Mouse (Mus musculus) spleen, adult 2 months (tissue): ENCODE data around the gene Zfp420.

ENCODE experiments used
- CTCF ChIP-seq: fragments of 200-500 bp; IDR thresholded peaks from 2 replicates; pipeline ENCODE4 v1.5.1; 2011; ENCODE audit warnings: mild to moderate bottlenecking, inconsistent platforms; ENCODE audit not compliant: insufficient read depth, insufficient read length, insufficient replicate concordance; ENCODE audit errors: extremely low read depth
- POLR2A ChIP-seq: fragments of 200-500 bp; IDR thresholded peaks from 2 replicates; pipeline ENCODE4 v1.6.1; 2011; ENCODE audit warnings: low read depth, low read length, inconsistent platforms

DNA sequence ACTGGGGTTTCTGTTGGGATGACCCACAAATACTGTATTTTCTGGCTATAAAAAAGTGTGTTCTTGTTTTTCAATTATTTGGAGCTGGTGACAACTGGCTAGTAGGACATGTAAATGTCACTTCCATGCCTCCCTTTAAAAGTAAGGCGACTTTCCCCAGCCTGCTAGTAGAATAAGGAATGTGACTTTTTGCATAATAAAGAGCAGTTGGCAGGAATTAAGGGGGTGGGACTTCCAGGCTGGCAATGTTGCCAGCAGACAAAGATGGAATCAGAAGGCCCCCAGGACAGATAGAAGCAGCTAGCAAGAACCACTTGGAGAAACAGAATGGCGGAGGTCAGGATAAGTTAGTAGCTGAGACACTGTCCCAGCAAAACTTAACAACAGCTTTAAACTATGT, 50.5 kb downstream of the Zfp420 start:
- no peak for TF ChIP-seq POLR2A
- TF ChIP-seq CTCF, result no peak
